29 mouse cellular contexts compared by ENCODE assay signal in the genomic region with DNA sequence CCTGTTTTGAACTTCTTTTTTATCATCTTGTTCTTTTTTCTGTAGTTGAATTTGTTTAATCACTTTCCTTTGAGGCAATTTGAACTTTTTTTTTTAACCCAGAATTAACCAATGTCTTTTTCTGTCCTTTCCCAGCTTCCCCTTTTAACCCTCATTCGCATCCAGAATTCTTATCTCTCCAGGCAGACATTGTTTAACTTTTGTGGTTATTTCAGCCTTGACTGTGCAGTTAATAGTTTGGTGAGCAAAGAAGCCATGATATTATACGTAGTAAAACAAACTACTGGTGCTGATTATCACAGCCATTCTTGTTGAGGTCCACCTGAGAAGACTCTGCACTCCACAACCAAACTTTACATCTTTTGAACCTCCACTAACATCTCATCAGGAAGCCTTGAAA.
A peak's percentile ranks its signal among the peaks of the same experiment; 100 is the strongest.
DNase-seq lines count a peak whose midpoint lies in the region; ATAC-seq lines count a peak whose summit lies in the region.
"Had no signal": no experiment of that assay in that cellular context is flagged by ENCODE, and none has a peak within 500 bp of the region (broad histone marks: within the 10 kb centered on the region; RNA-seq: fewer than 3 reads in every experiment).

No protein-coding gene starts in this region.

- no peak overlapping the region for H3K4me2 ChIP-seq in liver, embryonic 13.5 days
- H3K4me2 ChIP-seq: embryonic facial prominence, embryonic 12.5 days; heart, embryonic 13.5 days; lung, embryonic 14.5 days had no signal

- H3K36me3 ChIP-seq in liver, embryonic 13.5 days, result no peaks in the 10 kb centered on the region
- H3K36me3 ChIP-seq: embryonic facial prominence, embryonic 12.5 days; forebrain, embryonic 10.5 days; heart, embryonic 13.5 days; hindbrain, embryonic 10.5 days had no signal

- peaks cover 15% of the 10 kb centered on the region for H3K4me1 ChIP-seq in liver, embryonic 13.5 days (replicated peaks)
- H3K4me1 ChIP-seq: embryonic facial prominence, embryonic 12.5 days; forebrain, embryonic 10.5 days; heart, embryonic 13.5 days; hindbrain, embryonic 10.5 days had no signal

- 9% methylated on average over 2 of the region's 2 CpGs for WGBS in liver, embryonic 13.5 days (ENCODE audit: insufficient replicate concordance)

- no peak overlapping the region; the same call in 1 of the 2 replicates for H3K27ac ChIP-seq in liver, embryonic 13.5 days
- H3K27ac ChIP-seq: embryonic facial prominence, embryonic 12.5 days; forebrain, embryonic 10.5 days; heart, embryonic 13.5 days; hindbrain, embryonic 10.5 days; layer of hippocampus, adult 2 months had no signal

- no peaks in the 10 kb centered on the region for H3K27me3 ChIP-seq in liver, embryonic 13.5 days
- H3K27me3 ChIP-seq: embryonic facial prominence, embryonic 12.5 days; heart, embryonic 13.5 days had no signal

- no peaks in the 10 kb centered on the region for H3K9me3 ChIP-seq in liver, embryonic 13.5 days (replicated peaks)
- H3K9me3 ChIP-seq: embryonic facial prominence, embryonic 12.5 days; forebrain, embryonic 10.5 days; heart, embryonic 13.5 days; hindbrain, embryonic 10.5 days had no signal

- peak; percentile 93 for DNase-seq in 416B (ENCODE audit: low read depth)
- DNase-seq in MEL-GATA-1-ER (ENCODE audit: extremely low read depth, low read depth), result peak; percentile 97
- no peak for DNase-seq in liver, embryonic 13.5 days
- no peak for DNase-seq in lung, postnatal 25 days (ENCODE audit: low spot score)
- DNase-seq in retina, embryonic 14.5 days (ENCODE audit: low spot score), result no peak
- DNase-seq in frontal cortex, postnatal 14 days (ENCODE audit: low spot score in 2 of 2), result no peak
- DNase-seq: adrenal gland, postnatal 10 days; cerebellum, adult 9-10 months; cerebellum, postnatal 36 days; embryo, embryonic 11 days; heart, postnatal 10 days; kidney, adult 18-20 months; kidney, postnatal 36 days; left cerebral cortex, postnatal 4 days; lung, embryonic 14.5 days; lung, postnatal 14 days; midbrain, embryonic 14.5 days; right cerebral cortex, postnatal 4 days; thymus, adult 2 months; thymus, postnatal 36 days had no signal

- H3K4me3 ChIP-seq in liver, embryonic 13.5 days (replicated peaks), result no peak overlapping the region
- H3K4me3 ChIP-seq: embryonic facial prominence, embryonic 12.5 days; forebrain, embryonic 10.5 days; heart, embryonic 13.5 days; hindbrain, embryonic 10.5 days; layer of hippocampus, adult 2 months had no signal

- peak; percentile 64 for ATAC-seq in liver, embryonic 13.5 days (ENCODE audit: low read depth)
- ATAC-seq in megakaryocyte progenitor cell, adult 5-6 weeks (replicated peaks; ENCODE audit: poor library complexity), result peak; percentile 86
- ATAC-seq: CD4-positive, CD25-positive, alpha-beta regulatory T cell, adult 4 months; forebrain, embryonic 16.5 days; hindbrain, embryonic 16.5 days had no signal

- no peak overlapping the region for H3K9ac ChIP-seq in liver, embryonic 13.5 days
- H3K9ac ChIP-seq: embryonic facial prominence, embryonic 12.5 days; heart, embryonic 13.5 days; lung, embryonic 14.5 days had no signal

Comparison
In these comparisons a context has a peak if more than half of its experiments do, and no peak if none do; other contexts are left out.
1. DNase-seq: peak in 416B (single experiment) and MEL-GATA-1-ER (single experiment); none in liver, embryonic 13.5 days (single experiment), lung, postnatal 25 days (single experiment), retina, embryonic 14.5 days (single experiment) and frontal cortex, postnatal 14 days (0 of 2).